Mouse (Mus musculus) liver, embryonic 11.5 days (tissue): Measurements from ENCODE around the gene Ubl3. TPM values are rescaled to one million over a fixed set of nuclear protein-coding genes. Genes with fewer than 3 reads are reported as not detected.

Source experiments
- ATAC-seq: fragments of 200-750 bp; cut with Nextera tagmentation; replicated peaks from 2 replicates; pipeline ENCODE4 v1.8.0; 2017; ENCODE audit warnings: moderate number of reproducible peaks, mild to moderate bottlenecking, moderate TSS enrichment, moderate library complexity; ENCODE audit not compliant: low FRiP score
- DNase-seq: peaks from one replicate; pipeline ENCODE4 v3.0.0-alpha.2; 2017; ENCODE audit warnings: low spot score
- H3K27ac ChIP-seq: fragments of 300-500 bp; sonication (generic); 2 replicates; pipeline ENCODE4 v1.5.1; 2014; ENCODE audit warnings: mild to moderate bottlenecking, low read depth, low read length, control low read depth
- H3K27me3 ChIP-seq: fragments of 300-500 bp; sonication (generic); replicated peaks from 2 replicates; pipeline ENCODE4 v1.6.1; 2014; ENCODE audit warnings: low read length, mixed read lengths; ENCODE audit not compliant: control insufficient read depth, insufficient read depth
- H3K36me3 ChIP-seq: fragments of 300-500 bp; sonication (generic); 2 replicates; pipeline ENCODE4 v1.6.1; 2014; ENCODE audit warnings: mild to moderate bottlenecking, low read length, moderate library complexity, mixed read lengths; ENCODE audit not compliant: control insufficient read depth, insufficient read depth
- H3K4me1 ChIP-seq: fragments of 300-500 bp; sonication (generic); replicated peaks from 2 replicates; pipeline ENCODE4 v1.6.1; 2014; ENCODE audit warnings: low read length, mixed read lengths; ENCODE audit not compliant: control insufficient read depth, insufficient read depth
- H3K4me2 ChIP-seq: fragments of 300-500 bp; sonication (generic); 2 replicates; pipeline ENCODE4 v1.6.1; 2014; ENCODE audit warnings: mild to moderate bottlenecking, control low read depth, moderate library complexity
- H3K4me3 ChIP-seq: fragments of 300-500 bp; sonication (generic); 2 replicates; pipeline ENCODE4 v1.5.1; 2014; ENCODE audit warnings: low read depth, low read length, control low read depth
- H3K9ac ChIP-seq: fragments of 300-500 bp; sonication (generic); 2 replicates; pipeline ENCODE4 v1.6.1; 2014; ENCODE audit warnings: low read depth, low read length, control low read depth
- H3K9me3 ChIP-seq: fragments of 300-500 bp; sonication (generic); 2 replicates; pipeline ENCODE4 v1.6.1; 2016; ENCODE audit warnings: low read length, inconsistent platforms, mixed read lengths; ENCODE audit not compliant: control insufficient read depth
- WGBS: fragments of 180-500 bp; shearing (Covaris S2); extraction: QIAGEN DNeasy Blood & Tissue Kit; methylation state at CpG from one replicate; pipeline ENCODE4 v1.1.7; 2014; 5-methylcytosine and 5-hydroxymethylcytosine counted together
- polyA plus RNA-seq: library from polyadenylated mRNA; unstranded; fragments of >200 nt; fragmentation: Nextera tagmentation; extraction: Ambion mirVana; gene quantifications from 2 replicates; pipeline ENCODE4 v1.2.1, GENCODE M21; 2014

Ubl3 gene
- polyA plus RNA-seq, 1 experiment from 2014 or later, result 43.1 TPM

DNA sequence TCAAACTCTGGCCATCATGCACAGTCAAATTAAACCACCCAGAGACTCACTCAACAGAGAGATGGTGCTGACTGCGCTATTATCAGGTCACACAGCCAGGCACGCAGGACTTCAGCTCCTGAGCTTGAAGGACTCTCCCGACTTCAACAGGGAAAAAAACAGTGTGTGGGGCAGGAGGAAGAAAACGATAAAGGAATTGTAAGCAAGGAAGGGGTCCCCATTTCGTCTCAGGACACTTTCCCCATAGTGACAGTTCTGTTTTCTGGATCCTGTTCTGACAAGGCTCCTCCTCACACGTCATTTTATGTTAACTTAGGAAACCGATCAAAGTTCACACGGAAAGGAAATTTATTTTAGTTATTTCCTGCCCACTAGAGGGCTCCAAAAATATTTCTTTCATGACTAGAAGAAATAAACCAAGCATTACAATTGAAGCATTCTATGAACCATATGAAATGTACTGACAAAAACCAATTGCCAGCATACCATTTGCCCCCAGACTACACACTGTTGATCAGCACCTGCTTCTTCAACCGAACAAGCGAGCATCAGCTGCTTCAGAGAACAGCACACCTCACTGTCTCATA lies 4.6 kb downstream of the Ubl3 start:
- no peak for ATAC-seq
- DNase-seq, result no peak
- no peak overlapping the region for H3K27ac ChIP-seq
- 0 out of 2 replicates have a peak overlapping the region, but pooled peaks have one; percentile 0 for H3K4me2 ChIP-seq
- H3K9me3 ChIP-seq, result no peaks in the 10 kb centered on the region
- H3K4me3 ChIP-seq, result no peak overlapping the region
- H3K36me3 ChIP-seq, result no peaks in the 10 kb centered on the region
- H3K4me1 ChIP-seq, result peaks cover 43% of the 10 kb centered on the region
- no peaks in the 10 kb centered on the region for H3K27me3 ChIP-seq
- H3K9ac ChIP-seq, result no peak overlapping the region
- 40% methylated on average over 10 of the region's 10 CpGs for WGBS

DNA sequence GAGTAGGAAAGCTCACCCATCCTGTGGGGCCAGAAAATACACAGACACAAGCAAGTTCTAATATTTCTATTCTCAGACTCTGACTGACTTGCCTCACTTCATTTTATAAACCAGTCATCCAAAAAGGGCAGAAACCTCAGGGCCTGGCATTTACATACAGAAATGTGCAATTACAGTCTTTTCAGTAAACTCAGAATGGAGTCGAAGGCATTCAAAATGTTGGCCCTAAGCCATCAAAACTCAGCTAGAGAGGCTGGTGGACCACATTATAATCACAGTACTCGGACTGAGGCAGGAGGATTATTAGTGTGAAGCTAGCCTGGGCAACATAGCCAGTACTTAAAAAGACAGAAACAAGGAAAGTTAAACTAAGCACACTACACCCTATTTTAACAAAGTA lies 5.6 kb downstream of the Ubl3 start:
- Histone ChIP-seq H3K4me1 (peaks cover 52% of the 10 kb centered on the region), H3K4me3 (no peak overlapping the region), H3K36me3 (no peaks in the 10 kb centered on the region), H3K27me3 (no peaks in the 10 kb centered on the region), H3K9ac (no peak overlapping the region), H3K4me2 (no peak overlapping the region), H3K27ac (no peak overlapping the region), H3K9me3 (no peaks in the 10 kb centered on the region)
- ATAC-seq, result no peak
- WGBS, result 70% methylated on average over 2 of the region's 2 CpGs
- no peak for DNase-seq

DNA sequence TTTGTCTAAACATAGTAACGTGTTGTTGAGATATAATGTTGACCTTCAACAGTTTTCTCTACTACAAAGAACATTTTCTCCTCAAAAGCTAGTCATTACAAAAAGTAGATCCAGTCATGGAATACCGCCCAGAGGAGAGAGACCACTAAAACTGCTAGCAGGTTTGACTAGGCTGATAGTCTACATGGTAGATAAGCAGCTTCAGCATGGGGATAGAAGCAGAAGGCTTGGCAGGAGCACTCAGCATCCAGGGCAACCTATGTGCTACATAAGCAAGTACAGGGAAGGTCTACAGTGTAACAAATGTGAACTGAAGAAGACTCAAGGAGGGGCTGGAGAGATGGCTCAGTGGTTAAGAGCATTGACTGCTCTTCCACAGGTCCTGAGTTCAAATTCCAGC lies 7.9 kb downstream of the Ubl3 start:
- Histone ChIP-seq H3K36me3 (no peaks in the 10 kb centered on the region), H3K4me3 (no peak overlapping the region), H3K27me3 (no peaks in the 10 kb centered on the region), H3K4me1 (peaks cover 47% of the 10 kb centered on the region), H3K9me3 (no peaks in the 10 kb centered on the region), H3K9ac (no peak overlapping the region), H3K4me2 (no peak overlapping the region), H3K27ac (no peak overlapping the region)
- ATAC-seq, result no peak
- no peak for DNase-seq
- WGBS, result 87% methylated on average over 2 of the region's 2 CpGs

DNA sequence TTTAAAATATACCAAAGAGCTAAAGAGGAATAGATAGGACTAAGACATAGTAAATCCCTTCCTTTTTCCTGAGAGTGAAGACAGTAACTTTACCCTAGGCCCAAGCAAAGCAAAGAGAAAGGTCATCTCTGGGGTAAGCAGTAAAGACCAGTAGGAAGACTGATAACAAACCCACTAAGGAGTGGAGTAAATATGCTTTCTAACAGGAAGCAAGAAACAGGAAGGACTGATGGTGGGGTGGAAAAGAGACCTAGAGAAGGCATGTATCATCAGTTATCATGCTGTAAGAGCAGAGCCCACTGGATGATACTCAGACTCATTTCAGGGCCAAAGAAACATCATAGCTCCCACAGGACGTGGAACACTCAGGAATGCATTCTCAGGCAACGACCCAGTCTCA lies 10.4 kb downstream of the Ubl3 start:
- Histone ChIP-seq H3K4me3 (no peak overlapping the region), H3K27me3 (no peaks in the 10 kb centered on the region), H3K9me3 (no peaks in the 10 kb centered on the region), H3K36me3 (no peaks in the 10 kb centered on the region), H3K4me1 (peaks cover 29% of the 10 kb centered on the region), H3K4me2 (no peak overlapping the region), H3K27ac (no peak overlapping the region), H3K9ac (no peak overlapping the region)
- 47% methylated on average over 2 of the region's 2 CpGs for WGBS
- DNase-seq (no peak), ATAC-seq (no peak)

DNA sequence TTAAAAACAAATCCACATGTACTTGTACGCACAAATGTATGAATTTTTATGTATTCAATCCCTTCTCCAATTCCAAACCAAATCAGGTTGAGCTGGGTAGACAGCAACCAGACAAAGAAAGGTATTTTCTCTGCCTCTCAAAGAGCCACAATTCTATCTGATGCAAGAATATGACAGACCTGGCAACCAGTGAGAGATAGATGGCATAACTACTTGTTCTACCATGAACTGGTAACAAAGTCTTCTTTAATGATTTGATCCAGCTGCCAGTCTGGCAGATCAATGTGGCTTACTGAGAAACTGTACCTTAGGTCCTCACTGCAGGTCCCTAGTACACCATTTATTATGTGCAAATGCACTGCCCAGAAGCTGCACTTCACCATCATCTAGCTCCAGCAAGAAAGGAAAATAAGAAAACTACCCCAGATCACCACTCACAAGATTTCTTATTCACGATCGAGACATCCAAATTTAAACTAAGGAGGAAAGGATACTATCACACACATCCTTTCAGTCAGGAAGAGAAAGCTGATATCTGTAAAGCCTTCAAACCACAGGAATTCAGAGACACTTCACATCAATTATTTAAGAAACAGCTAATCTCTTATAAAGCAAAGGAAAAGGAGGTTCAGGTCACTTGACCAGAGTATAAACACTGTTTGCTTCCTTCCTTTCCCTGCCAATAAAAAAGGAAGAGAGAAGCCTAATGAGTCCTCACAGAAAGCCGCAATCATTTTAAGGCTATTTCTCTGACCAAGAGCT lies 16.7 kb downstream of the Ubl3 start:
- H3K27ac ChIP-seq, result no peak overlapping the region
- WGBS, result 45% methylated on average over 4 of the region's 4 CpGs
- no peaks in the 10 kb centered on the region for H3K9me3 ChIP-seq
- peaks cover 7% of the 10 kb centered on the region for H3K4me1 ChIP-seq
- DNase-seq (no peak), ATAC-seq (no peak)
- no peak overlapping the region for H3K9ac ChIP-seq
- H3K27me3 ChIP-seq, result no peaks in the 10 kb centered on the region
- no peak overlapping the region for H3K4me3 ChIP-seq
- no peak overlapping the region for H3K4me2 ChIP-seq
- H3K36me3 ChIP-seq, result no peaks in the 10 kb centered on the region

DNA sequence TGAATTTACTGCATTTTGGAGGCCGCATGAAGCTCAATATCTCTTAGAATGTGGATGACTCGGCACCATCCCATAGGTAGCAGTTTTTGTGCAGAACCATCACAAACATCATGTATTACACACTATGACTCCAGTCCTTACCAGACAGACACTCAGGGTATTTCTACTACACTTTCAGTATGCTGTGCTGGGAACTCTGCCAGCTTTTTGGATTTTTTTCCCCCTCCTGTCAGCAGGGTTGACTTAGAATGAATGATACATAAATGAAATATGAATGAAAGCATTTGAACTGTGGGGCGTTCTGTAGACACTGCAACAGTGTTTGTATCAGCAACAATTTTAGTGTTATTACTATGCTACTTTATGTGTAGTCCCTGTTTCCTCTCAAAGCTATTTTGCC lies 17.9 kb downstream of the Ubl3 start:
- H3K9me3 ChIP-seq, result no peaks in the 10 kb centered on the region
- no peak overlapping the region for H3K4me2 ChIP-seq
- no peaks in the 10 kb centered on the region for H3K36me3 ChIP-seq
- no peak overlapping the region for H3K9ac ChIP-seq
- no peak overlapping the region for H3K4me3 ChIP-seq
- no peak for DNase-seq
- H3K4me1 ChIP-seq, result peaks cover 5% of the 10 kb centered on the region
- no peak overlapping the region for H3K27ac ChIP-seq
- no peaks in the 10 kb centered on the region for H3K27me3 ChIP-seq
- ATAC-seq, result no peak
- 82% methylated on average over 3 of the region's 3 CpGs for WGBS

DNA sequence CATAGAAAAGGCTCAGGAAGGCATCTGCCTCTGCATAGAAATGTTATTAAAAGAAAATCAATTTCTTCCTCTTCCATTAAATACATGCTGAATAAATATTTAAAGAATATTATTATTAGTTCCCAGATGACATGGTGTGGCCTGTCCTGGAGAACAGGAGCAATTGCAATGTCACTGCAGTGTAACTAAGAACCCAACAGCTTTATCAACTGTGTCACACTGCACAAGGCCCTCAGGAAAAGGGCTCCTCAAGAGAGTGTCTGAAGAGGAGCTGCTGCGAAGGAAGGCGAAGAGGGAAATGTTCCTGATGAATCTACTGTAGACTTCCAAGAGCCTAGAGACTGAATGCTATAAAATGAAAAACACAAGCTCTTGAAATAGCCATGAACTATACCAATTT lies 18.7 kb downstream of the Ubl3 start:
- Histone ChIP-seq H3K9me3 (no peaks in the 10 kb centered on the region), H3K4me2 (no peak overlapping the region), H3K4me1 (peaks cover 5% of the 10 kb centered on the region; the same call in 1 of the 2 replicates), H3K27me3 (no peaks in the 10 kb centered on the region), H3K9ac (no peak overlapping the region), H3K36me3 (no peaks in the 10 kb centered on the region), H3K4me3 (no peak overlapping the region), H3K27ac (no peak overlapping the region)
- no peak for DNase-seq
- ATAC-seq, result peak; percentile 65; the same call in 1 of the 2 replicates
- 57% methylated on average over 2 of the region's 2 CpGs for WGBS

DNA sequence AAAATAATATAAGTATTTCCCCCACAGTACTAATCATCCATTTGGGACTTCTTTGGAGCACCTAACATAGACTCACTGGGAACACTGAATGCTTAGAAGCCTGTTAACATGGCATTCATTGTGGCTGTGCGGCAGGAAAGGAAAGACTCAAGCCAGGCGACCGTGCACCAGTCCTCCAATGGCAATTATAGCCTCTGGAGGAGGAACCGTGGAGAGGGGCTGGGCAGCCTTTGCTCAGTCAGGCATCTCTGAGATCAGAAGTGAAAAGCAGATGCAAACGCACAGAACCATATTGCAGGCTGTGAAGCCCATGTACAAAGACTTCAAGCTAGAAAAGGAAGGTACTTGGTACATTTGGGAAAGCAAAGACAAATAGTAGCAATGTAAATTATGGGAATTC lies 20.4 kb downstream of the Ubl3 start:
- 62% methylated on average over 5 of the region's 5 CpGs for WGBS
- peaks cover 5% of the 10 kb centered on the region; the same call in 1 of the 2 replicates for H3K4me1 ChIP-seq

DNA sequence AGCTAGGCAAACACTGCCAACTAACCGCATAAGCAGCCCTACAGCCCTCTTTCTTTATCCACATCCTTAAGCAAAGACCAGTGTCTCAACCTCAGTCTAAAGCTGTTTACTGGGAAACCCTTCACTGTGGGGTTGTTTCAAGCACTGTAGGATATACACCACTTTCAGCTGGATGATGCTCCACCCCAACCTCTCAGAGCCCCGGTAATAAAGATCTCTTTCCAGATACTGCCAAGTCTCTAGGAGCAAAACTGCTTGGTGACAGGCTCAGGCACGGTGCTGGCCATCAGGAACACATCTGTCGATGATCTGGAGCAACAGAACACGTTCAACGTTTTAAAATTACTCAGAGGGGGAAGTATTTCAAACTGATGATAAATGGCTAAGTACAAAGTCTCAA lies 25.0 kb downstream of the Ubl3 start:
- H3K36me3 ChIP-seq, result no peaks in the 10 kb centered on the region
- no peak for ATAC-seq
- H3K27me3 ChIP-seq, result no peaks in the 10 kb centered on the region
- WGBS, result 44% methylated on average over 6 of the region's 6 CpGs
- DNase-seq, result no peak
- H3K4me1 ChIP-seq, result no peaks in the 10 kb centered on the region; the same call in 1 of the 2 replicates
- no peak overlapping the region for H3K27ac ChIP-seq
- H3K4me2 ChIP-seq, result no peak overlapping the region
- H3K9me3 ChIP-seq, result no peaks in the 10 kb centered on the region
- H3K9ac ChIP-seq, result no peak overlapping the region
- H3K4me3 ChIP-seq, result no peak overlapping the region

More for the DNA sequence above, 20.4 kb downstream of the Ubl3 start:
- H3K9me3 ChIP-seq, result no peaks in the 10 kb centered on the region
- no peaks in the 10 kb centered on the region for H3K36me3 ChIP-seq
- no peak for ATAC-seq
- no peaks in the 10 kb centered on the region for H3K27me3 ChIP-seq
- no peak overlapping the region for H3K27ac ChIP-seq
- DNase-seq, result no peak
- no peak overlapping the region for H3K4me3 ChIP-seq
- H3K4me2 ChIP-seq, result no peak overlapping the region
- H3K9ac ChIP-seq, result no peak overlapping the region
